Mouse (Mus musculus): ENCODE measurements at regions not wholly inside any gene's neighbourhood (a gene's known extent, or its start where the extent isn't known, plus 50 kb on each side); places are given as distances from the start of the nearest gene placed in this dataset.

GRCm38 (mm10) chr3:128145329-128145728 is 249.2 kb upstream of the Fam241a start:
- no peak overlapping the region for H3K27ac ChIP-seq
- WGBS, result 82% methylated on average over 7 of the region's 7 CpGs

GRCm38 (mm10) chr3:128127836-128128235 is 231.7 kb upstream of the Fam241a start:
- ATAC-seq (replicated peaks), result no peak
- Histone ChIP-seq H3K27ac (no peak overlapping the region), H3K9me3 (no peaks in the 10 kb centered on the region), H3K27me3 (replicated peaks) (no peaks in the 10 kb centered on the region), H3K4me2 (no peak overlapping the region), H3K9ac (no peak overlapping the region), H3K36me3 (replicated peaks) (no peaks in the 10 kb centered on the region), H3K4me1 (no peaks in the 10 kb centered on the region), H3K4me3 (no peak overlapping the region)
- 94% methylated on average over 5 of the region's 5 CpGs for WGBS

More at GRCm38 (mm10) chr3:128145329-128145728, 249.2 kb upstream of the Fam241a start:
- H3K4me3 ChIP-seq, result no peak overlapping the region
- H3K9ac ChIP-seq, result no peak overlapping the region
- no peak for ATAC-seq (replicated peaks)
- no peaks in the 10 kb centered on the region for H3K27me3 ChIP-seq (replicated peaks)
- H3K4me1 ChIP-seq, result no peaks in the 10 kb centered on the region
- H3K4me2 ChIP-seq, result no peak overlapping the region
- no peaks in the 10 kb centered on the region for H3K36me3 ChIP-seq (replicated peaks)
- no peaks in the 10 kb centered on the region for H3K9me3 ChIP-seq

GRCm38 (mm10) chr3:128126664-128127063 is 230.5 kb upstream of the Fam241a start:
- Histone ChIP-seq H3K9me3 (no peaks in the 10 kb centered on the region), H3K4me1 (no peaks in the 10 kb centered on the region), H3K27ac (no peak overlapping the region), H3K9ac (no peak overlapping the region), H3K27me3 (replicated peaks) (no peaks in the 10 kb centered on the region), H3K4me3 (no peak overlapping the region), H3K4me2 (no peak overlapping the region), H3K36me3 (replicated peaks) (no peaks in the 10 kb centered on the region)
- 66% methylated on average over 3 of the region's 3 CpGs for WGBS
- no peak for ATAC-seq (replicated peaks)

GRCm38 (mm10) chr3:128122111-128122510 is 226.0 kb upstream of the Fam241a start:
- no peak overlapping the region for H3K27ac ChIP-seq
- no peaks in the 10 kb centered on the region for H3K27me3 ChIP-seq (replicated peaks)
- 52% methylated on average over 6 of the region's 6 CpGs for WGBS
- H3K9me3 ChIP-seq, result no peaks in the 10 kb centered on the region
- H3K9ac ChIP-seq, result no peak overlapping the region
- no peak overlapping the region for H3K4me3 ChIP-seq
- H3K4me2 ChIP-seq, result no peak overlapping the region
- no peak for ATAC-seq (replicated peaks)
- H3K36me3 ChIP-seq (replicated peaks), result no peaks in the 10 kb centered on the region
- no peaks in the 10 kb centered on the region for H3K4me1 ChIP-seq

GRCm38 (mm10) chr3:128120647-128121440 is 224.7 kb upstream of the Fam241a start:
- Histone ChIP-seq H3K9me3 (no peaks in the 10 kb centered on the region), H3K4me1 (no peaks in the 10 kb centered on the region), H3K27ac (no peak overlapping the region), H3K4me3 (no peak overlapping the region), H3K27me3 (replicated peaks) (no peaks in the 10 kb centered on the region), H3K36me3 (replicated peaks) (no peaks in the 10 kb centered on the region), H3K9ac (no peak overlapping the region), H3K4me2 (no peak overlapping the region)
- WGBS, result 84% methylated on average over 6 of the region's 6 CpGs
- no peak for ATAC-seq (replicated peaks)

- H3K4me2 ChIP-seq, result no peak overlapping the region
- WGBS, result 52% methylated on average over 3 of the region's 3 CpGs
- no peak overlapping the region for H3K27ac ChIP-seq
- no peaks in the 10 kb centered on the region for H3K36me3 ChIP-seq (replicated peaks)
- H3K4me1 ChIP-seq, result no peaks in the 10 kb centered on the region
- H3K27me3 ChIP-seq (replicated peaks), result no peaks in the 10 kb centered on the region
- H3K4me3 ChIP-seq, result no peak overlapping the region
- ATAC-seq (replicated peaks), result no peak
- H3K9ac ChIP-seq, result no peak overlapping the region
- H3K9me3 ChIP-seq, result no peaks in the 10 kb centered on the region
These were observed 217.1 kb upstream of the Fam241a start for GRCm38 (mm10) chr3:128113209-128113608.

- H3K9ac ChIP-seq, result no peak overlapping the region
- H3K9me3 ChIP-seq, result no peaks in the 10 kb centered on the region
- no peak overlapping the region for H3K4me3 ChIP-seq
- 67% methylated on average over 2 of the region's 2 CpGs for WGBS
- no peak overlapping the region for H3K4me2 ChIP-seq
- ATAC-seq (replicated peaks), result no peak
- H3K4me1 ChIP-seq, result no peaks in the 10 kb centered on the region
- no peaks in the 10 kb centered on the region for H3K36me3 ChIP-seq (replicated peaks)
- no peak overlapping the region for H3K27ac ChIP-seq
- no peaks in the 10 kb centered on the region for H3K27me3 ChIP-seq (replicated peaks)
These were observed 214.3 kb upstream of the Fam241a start for GRCm38 (mm10) chr3:128110406-128110805.

GRCm38 (mm10) chr3:128104516-128104915 is 208.4 kb upstream of the Fam241a start:
- no peak overlapping the region for H3K4me2 ChIP-seq
- no peak for ATAC-seq (replicated peaks)
- H3K27me3 ChIP-seq (replicated peaks), result no peaks in the 10 kb centered on the region
- WGBS, result 93% methylated on average over 6 of the region's 6 CpGs
- no peak overlapping the region for H3K4me3 ChIP-seq
- H3K9ac ChIP-seq, result no peak overlapping the region
- H3K9me3 ChIP-seq, result no peaks in the 10 kb centered on the region
- no peaks in the 10 kb centered on the region for H3K4me1 ChIP-seq
- H3K27ac ChIP-seq, result no peak overlapping the region
- no peaks in the 10 kb centered on the region for H3K36me3 ChIP-seq (replicated peaks)

- Histone ChIP-seq H3K27me3 (replicated peaks) (no peaks in the 10 kb centered on the region), H3K4me1 (peaks cover 4% of the 10 kb centered on the region; the same call in 1 of the 2 replicates), H3K4me2 (no peak overlapping the region), H3K27ac (no peak overlapping the region), H3K9me3 (no peaks in the 10 kb centered on the region), H3K36me3 (replicated peaks) (no peaks in the 10 kb centered on the region), H3K4me3 (no peak overlapping the region), H3K9ac (no peak overlapping the region)
- peak; percentile 52; the same call in 1 of the 2 replicates for ATAC-seq (replicated peaks)
These were observed 196.9 kb upstream of the Fam241a start for GRCm38 (mm10) chr3:128093046-128093445.

- 39% methylated on average over 4 of the region's 4 CpGs for WGBS
These were observed 192.1 kb upstream of the Fam241a start for GRCm38 (mm10) chr3:128088207-128088606.

GRCm38 (mm10) chr3:128087163-128087562 is 191.0 kb upstream of the Fam241a start:
- Histone ChIP-seq H3K4me1 (no peaks in the 10 kb centered on the region), H3K27ac (no peak overlapping the region), H3K4me2 (no peak overlapping the region), H3K4me3 (no peak overlapping the region), H3K27me3 (replicated peaks) (no peaks in the 10 kb centered on the region), H3K9ac (no peak overlapping the region), H3K9me3 (no peaks in the 10 kb centered on the region), H3K36me3 (replicated peaks) (no peaks in the 10 kb centered on the region)
- no peak for ATAC-seq (replicated peaks)
- WGBS, result 86% methylated on average over 10 of the region's 10 CpGs

More at GRCm38 (mm10) chr3:128088207-128088606, 192.1 kb upstream of the Fam241a start:
- no peak overlapping the region for H3K4me2 ChIP-seq
- H3K27ac ChIP-seq, result no peak overlapping the region
- H3K36me3 ChIP-seq (replicated peaks), result no peaks in the 10 kb centered on the region
- no peaks in the 10 kb centered on the region for H3K9me3 ChIP-seq
- no peaks in the 10 kb centered on the region for H3K4me1 ChIP-seq
- H3K4me3 ChIP-seq, result no peak overlapping the region
- no peak overlapping the region for H3K9ac ChIP-seq
- H3K27me3 ChIP-seq (replicated peaks), result no peaks in the 10 kb centered on the region
- ATAC-seq (replicated peaks), result peak; percentile 92

GRCm38 (mm10) chr3:128082463-128082862 is 186.3 kb upstream of the Fam241a start:
- no peak overlapping the region for H3K9ac ChIP-seq
- no peaks in the 10 kb centered on the region for H3K9me3 ChIP-seq
- ATAC-seq (replicated peaks), result no peak
- WGBS, result 82% methylated on average over 6 of the region's 6 CpGs
- H3K4me2 ChIP-seq, result no peak overlapping the region
- no peaks in the 10 kb centered on the region for H3K4me1 ChIP-seq
- H3K4me3 ChIP-seq, result no peak overlapping the region
- no peaks in the 10 kb centered on the region for H3K36me3 ChIP-seq (replicated peaks)
- H3K27me3 ChIP-seq (replicated peaks), result no peaks in the 10 kb centered on the region
- no peak overlapping the region for H3K27ac ChIP-seq

- Histone ChIP-seq H3K27me3 (replicated peaks) (no peaks in the 10 kb centered on the region), H3K9me3 (no peaks in the 10 kb centered on the region), H3K4me1 (no peaks in the 10 kb centered on the region), H3K4me2 (no peak overlapping the region), H3K4me3 (no peak overlapping the region), H3K36me3 (replicated peaks) (no peaks in the 10 kb centered on the region), H3K27ac (no peak overlapping the region), H3K9ac (no peak overlapping the region)
- no peak for ATAC-seq (replicated peaks)
- WGBS, result 89% methylated on average over 1 of the region's 1 CpGs
These were observed 185.3 kb upstream of the Fam241a start for GRCm38 (mm10) chr3:128081430-128081829.
